Mouse (Mus musculus) thymus, postnatal 14 days (tissue): ENCODE results near the gene Cd72.

Source experiments
- DNase-seq: peaks from one replicate; pipeline ENCODE4 v3.0.0; 2021

Cd72 gene

DNA sequence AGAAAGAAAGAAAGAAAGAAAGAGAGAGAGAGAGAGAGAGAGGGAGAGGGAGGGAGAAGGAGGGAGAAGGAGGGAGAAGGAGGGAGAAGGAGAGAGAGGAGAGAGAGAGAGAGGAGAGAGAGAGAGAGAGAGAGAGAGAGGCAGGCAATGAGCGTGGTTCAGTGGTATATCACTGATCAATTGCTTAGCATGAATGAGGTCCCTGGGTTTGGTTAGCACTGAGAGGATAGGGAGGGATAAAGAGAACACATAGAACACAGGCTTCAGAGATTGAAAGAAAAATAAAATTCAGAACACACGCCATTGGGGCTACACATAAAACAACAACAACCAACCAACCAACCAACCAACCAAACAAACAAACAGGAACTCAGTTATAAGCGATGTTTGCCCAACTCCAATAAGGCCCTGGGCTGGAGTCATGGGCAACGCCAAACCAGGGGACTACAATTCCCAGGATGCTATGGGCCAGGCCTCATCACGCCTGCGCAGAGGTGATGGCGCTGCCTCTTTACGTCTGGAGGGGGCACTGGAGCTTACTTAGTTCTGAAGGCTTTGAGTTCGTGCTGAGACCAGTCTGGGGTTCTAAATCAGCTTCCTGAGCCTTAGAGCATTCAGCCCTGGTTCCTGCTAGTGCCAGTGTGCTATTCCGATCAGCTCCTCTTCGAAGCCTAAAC lies 23.6 kb upstream of the Cd72 start:
- peak; percentile 91 for DNase-seq

GRCm38 (mm10) chr4:43476604-43477003 lies 22.2 kb upstream of the Cd72 start:
- peak; percentile 52 for DNase-seq

DNA sequence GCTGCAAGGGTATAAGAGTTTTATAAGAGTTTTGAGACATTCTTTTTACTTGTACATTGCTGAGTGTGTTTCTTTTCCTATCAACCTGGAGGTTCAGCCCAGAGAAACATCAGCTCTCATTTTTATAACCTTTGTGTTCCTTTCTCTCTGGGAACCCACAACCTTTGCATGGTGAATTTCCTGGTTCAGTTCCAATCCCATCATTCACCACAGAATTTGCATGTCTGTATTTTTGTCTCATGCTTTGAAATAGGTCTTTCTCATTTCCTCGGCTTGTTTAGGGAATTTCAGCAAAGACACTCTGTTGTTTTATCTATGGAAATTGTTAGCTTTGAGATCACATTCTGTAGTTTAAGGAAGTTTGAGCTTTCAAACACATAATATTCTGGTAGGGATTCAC lies 19.2 kb upstream of the Cd72 start:
- no peak for DNase-seq

- DNase-seq = no peak
These were observed 15.9 kb upstream of the Cd72 start for GRCm38 (mm10) chr4:43470301-43470700.

- no peak for DNase-seq
These were observed 12.4 kb upstream of the Cd72 start for GRCm38 (mm10) chr4:43466872-43467271.

- DNase-seq = no peak
These were observed 11.5 kb upstream of the Cd72 start for GRCm38 (mm10) chr4:43465935-43466334.

DNA sequence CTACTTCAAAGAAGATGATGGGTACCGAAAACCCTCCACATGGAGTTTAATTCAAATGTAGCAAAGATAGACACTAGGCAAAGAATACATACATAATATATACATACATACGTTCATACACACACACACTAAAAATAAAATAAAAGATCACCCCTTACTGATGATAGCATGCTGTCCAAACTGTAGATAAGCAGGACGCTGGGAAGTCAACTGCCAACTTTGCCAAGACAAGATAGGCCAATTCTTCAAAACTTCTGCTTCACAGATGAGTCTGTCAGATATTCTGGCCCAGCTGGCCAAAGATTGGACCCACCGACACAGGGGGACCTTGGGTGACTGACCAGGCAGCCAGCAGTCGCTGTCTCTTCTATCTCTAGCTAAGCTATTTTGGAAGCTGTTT lies 8.7 kb upstream of the Cd72 start:
- no peak for DNase-seq

DNA sequence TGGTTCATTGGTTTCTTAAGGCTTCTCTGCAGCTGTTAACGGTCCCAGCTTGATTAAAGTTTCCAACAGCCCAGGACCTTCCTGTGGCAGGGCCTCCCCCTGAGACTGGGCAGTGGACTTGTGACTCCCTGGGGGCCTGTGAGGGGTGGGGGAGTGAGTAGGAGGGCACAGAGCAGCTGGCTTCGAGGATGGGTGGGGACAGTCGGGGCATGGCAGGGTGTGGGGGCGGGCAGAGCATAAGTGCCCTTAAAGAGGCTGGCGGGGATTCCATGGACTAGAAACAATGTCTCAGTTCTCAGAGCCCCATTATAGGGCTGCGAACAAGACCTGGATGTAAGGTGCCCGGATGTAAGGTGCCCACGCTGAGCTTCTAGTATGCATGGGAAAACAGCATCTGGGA lies 2.7 kb upstream of the Cd72 start:
- peak; percentile 38 for DNase-seq

- peak; percentile 75 for DNase-seq
These were observed 2.0 kb upstream of the Cd72 start for GRCm38 (mm10) chr4:43456470-43456869.

GRCm38 (mm10) chr4:43453413-43453812 lies 1.0 kb downstream of the Cd72 start:
- peak; percentile 56 for DNase-seq

GRCm38 (mm10) chr4:43452315-43452714 lies 2.1 kb downstream of the Cd72 start:
- no peak for DNase-seq

DNA sequence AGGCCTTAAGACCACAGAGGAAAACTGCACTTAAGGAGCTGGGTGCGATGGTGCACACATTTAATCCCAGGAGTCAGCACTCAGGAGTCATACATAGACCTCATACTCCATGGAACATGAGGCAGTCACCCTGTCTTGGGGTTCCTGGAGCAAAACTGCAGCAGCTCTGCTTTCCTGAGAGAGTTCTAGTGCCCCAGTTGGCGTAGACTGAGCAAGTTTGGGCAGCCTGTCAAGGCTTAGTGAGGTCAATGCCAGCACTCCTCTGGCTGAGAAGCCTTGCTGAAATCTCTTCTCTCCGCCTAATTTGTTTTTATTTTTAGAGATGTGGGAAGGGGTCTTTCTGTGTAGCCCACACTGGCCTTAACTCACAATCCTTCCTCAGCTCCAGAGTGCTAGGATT lies 5.9 kb downstream of the Cd72 start:
- no peak for DNase-seq

GRCm38 (mm10) chr4:43447251-43447650 lies 7.2 kb downstream of the Cd72 start:
- no peak for DNase-seq

GRCm38 (mm10) chr4:43443511-43443910 lies 10.9 kb downstream of the Cd72 start:
- peak; percentile 36 for DNase-seq

DNA sequence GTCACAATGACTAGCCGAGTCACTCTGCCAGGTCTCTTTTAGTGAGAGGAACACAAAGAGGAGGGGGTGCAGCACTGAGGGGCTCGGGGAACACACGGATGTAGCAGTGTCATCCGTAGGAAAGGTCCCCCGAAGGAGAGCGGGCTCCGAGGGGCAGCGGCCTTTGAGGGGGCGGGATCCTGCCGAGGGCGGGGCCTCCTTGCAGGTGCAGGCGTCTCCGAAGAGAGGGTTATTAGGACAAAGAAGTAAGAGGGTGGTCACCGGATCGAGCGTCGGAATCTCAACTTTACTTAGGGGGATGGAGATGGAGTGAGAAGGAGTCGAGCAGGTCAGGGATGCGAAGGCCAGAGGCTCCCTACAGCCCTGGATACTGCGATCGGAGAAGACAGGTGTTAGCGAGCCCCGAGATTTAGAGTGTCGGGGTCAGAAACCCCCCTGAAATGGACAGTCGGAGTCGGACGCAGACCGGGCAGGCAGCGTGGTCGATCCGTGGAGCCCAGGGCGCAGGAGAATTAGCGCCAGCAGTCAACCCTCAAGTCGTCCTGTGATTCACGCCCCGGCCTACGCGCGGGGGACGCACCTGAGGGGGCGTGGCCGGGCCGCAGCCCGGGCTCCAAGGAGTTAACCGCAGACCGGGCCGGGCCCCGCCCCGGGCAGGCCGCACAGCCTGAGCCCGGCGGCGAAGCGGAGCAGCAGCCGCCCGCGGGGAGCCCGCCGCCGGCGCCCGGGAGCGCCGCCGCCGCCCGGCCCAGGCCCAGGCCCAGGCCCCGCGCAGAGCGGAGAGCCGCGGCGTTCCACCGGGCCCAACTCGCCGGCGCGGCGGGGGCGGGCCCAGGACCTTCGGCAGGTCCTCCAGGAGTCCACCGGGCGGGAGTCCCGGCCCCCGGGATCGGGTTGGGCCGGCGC lies 11.7 kb downstream of the Cd72 start:
- peak; percentile 76 for DNase-seq

GRCm38 (mm10) chr4:43442044-43442443 lies 12.4 kb downstream of the Cd72 start:
- DNase-seq = peak; percentile 99

- DNase-seq = no peak
These were observed 12.8 kb downstream of the Cd72 start, which contains the start of gene Tesk1 for GRCm38 (mm10) chr4:43441639-43442038. Tesk1 (plus strand) TSS chr4:43441939.

DNA sequence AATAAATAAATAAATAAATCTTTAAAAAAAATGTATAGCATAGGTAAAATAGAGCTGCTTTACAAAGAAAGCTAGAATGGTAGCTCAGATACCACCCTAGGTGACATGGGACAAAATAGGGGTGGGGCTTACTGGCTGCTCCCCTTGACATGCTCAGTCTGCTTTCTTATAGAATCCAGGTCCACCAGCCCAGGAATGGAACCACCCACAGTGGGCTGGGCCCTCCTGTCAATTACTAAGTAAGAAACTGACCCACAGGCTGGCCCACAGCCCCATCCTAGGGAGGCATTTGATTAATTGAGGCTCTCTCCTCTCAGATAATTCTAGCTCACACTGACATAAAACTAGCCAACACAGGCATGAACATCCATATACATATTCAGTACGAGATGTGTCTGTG lies 21.6 kb downstream of the Cd72 start:
- DNase-seq = no peak

GRCm38 (mm10) chr4:43431690-43432089 lies 22.7 kb downstream of the Cd72 start:
- DNase-seq = peak; percentile 85

DNA sequence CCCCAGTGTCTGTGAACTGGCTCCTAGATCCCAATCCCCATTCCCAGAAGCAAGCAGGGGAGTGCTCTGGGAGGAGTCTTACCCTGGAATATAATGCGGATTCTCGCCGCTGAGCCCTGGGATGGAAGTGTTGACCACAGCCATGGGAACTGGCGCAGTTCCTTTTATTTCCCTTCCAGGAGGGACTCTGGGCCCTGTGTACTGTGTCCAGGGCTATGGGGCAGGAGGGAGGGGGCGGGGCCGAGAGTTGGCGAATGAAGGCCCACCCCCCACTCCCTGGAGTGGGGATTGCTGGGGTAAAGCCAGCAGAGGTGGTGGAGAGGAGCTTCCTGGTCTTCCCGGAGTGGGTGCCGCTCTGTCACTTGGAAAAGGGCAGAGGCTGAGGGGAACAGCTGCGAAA lies 25.5 kb downstream of the Cd72 start, which contains the start of gene Fam166b:
TSS of gene Fam166b (minus strand) at position 189 of the 400 bp plus-strand sequence.
- no peak for DNase-seq

- peak; percentile 35 for DNase-seq
These were observed 26.1 kb downstream of the Cd72 start for GRCm38 (mm10) chr4:43428180-43428861.

GRCm38 (mm10) chr4:43427501-43428179 lies 26.8 kb downstream of the Cd72 start:
- DNase-seq = peak; percentile 91

GRCm38 (mm10) chr4:43426487-43426886 lies 27.9 kb downstream of the Cd72 start:
- DNase-seq = no peak
